9 mouse cellular contexts compared by ENCODE assay signal in the genomic region with DNA sequence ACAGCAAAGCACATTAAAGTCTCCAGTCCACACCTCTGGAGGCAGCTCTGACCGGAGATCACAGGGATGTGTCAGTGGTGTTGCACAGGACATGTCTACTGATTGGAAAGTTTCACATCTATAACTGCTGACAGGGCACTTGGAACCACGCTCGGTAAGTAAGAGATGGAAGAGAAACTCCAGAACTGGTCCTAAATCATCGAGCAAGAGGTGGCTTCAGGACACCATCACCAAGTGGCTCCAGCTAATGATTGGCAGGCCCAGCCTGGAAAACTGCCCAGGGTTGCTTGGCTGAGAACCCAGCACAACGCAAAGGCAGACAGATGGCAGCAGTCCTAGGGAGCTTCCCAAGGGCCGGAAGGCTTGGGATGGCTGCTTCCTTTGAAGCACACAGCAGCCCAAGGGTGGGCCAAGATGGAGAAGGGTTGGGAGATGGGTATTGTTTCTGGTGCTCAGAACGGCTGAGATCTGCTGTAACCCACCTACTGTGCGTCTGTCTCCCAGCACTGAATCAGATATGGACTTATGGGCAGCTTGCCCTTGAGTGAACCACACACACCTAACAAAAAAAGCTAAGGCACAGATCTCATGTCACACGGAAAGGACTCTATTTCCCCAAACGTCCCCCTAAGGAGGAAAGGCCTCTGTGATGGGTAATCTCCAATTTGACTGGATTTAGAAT.
A peak's percentile ranks its signal among the peaks of the same experiment; 100 is the strongest.
DNase-seq lines count a peak whose midpoint lies in the region; ATAC-seq and TF ChIP-seq lines count a peak whose summit lies in the region.
"Had no signal": no experiment of that assay in that cellular context is flagged by ENCODE, and none has a peak within 500 bp of the region (broad histone marks: within the 10 kb centered on the region; RNA-seq: fewer than 3 reads in every experiment).

No protein-coding gene starts in this region.

- H3K27me3 ChIP-seq in kidney, adult 2 months (replicated peaks; ENCODE audit: control insufficient read depth, insufficient read depth, low read length), result no peaks in the 10 kb centered on the region
- H3K27me3 ChIP-seq in kidney, embryonic 14.5 days (ENCODE audit: control insufficient read depth, insufficient read depth, low read length), result no peaks in the 10 kb centered on the region
- no peaks in the 10 kb centered on the region for H3K27me3 ChIP-seq in heart, embryonic 10.5 days (ENCODE audit: insufficient read depth, poor library complexity, severe bottlenecking)
- H3K27me3 ChIP-seq in midbrain, embryonic 13.5 days, result no peaks in the 10 kb centered on the region
- H3K27me3 ChIP-seq: midbrain, embryonic 12.5 days had no signal

- no peak overlapping the region for H3K4me3 ChIP-seq in kidney, adult 2 months (ENCODE audit: insufficient read depth, low read depth, low read length)
- no peak overlapping the region for H3K4me3 ChIP-seq in kidney, embryonic 14.5 days (ENCODE audit: low read length)
- H3K4me3 ChIP-seq in heart, embryonic 10.5 days, result no peak overlapping the region
- H3K4me3 ChIP-seq in midbrain, embryonic 13.5 days (replicated peaks), result no peak overlapping the region
- H3K4me3 ChIP-seq: midbrain, embryonic 12.5 days had no signal

- ATAC-seq in kidney, embryonic 14.5 days (ENCODE audit: low FRiP score, low TSS enrichment), result no peak
- ATAC-seq in midbrain, embryonic 13.5 days, result no peak

- no peaks in the 10 kb centered on the region for H3K36me3 ChIP-seq in kidney, adult 2 months (ENCODE audit: control insufficient read depth, insufficient read depth, low read length)
- no peaks in the 10 kb centered on the region for H3K36me3 ChIP-seq in kidney, embryonic 14.5 days (ENCODE audit: control insufficient read depth, insufficient read depth, low read length)
- H3K36me3 ChIP-seq in heart, embryonic 10.5 days, result 0 out of 2 replicates have a peak, but pooled peaks cover 5% of the 10 kb centered on the region
- H3K36me3 ChIP-seq in midbrain, embryonic 13.5 days, result no peaks in the 10 kb centered on the region
- H3K36me3 ChIP-seq: midbrain, embryonic 12.5 days had no signal

- no peak overlapping the region for H3K4me2 ChIP-seq in kidney, embryonic 14.5 days (replicated peaks; ENCODE audit: low read depth, low read length)
- H3K4me2 ChIP-seq in midbrain, embryonic 13.5 days (replicated peaks), result no peak overlapping the region
- H3K4me2 ChIP-seq: midbrain, embryonic 12.5 days had no signal

- DNase-seq in kidney, adult 2 months, result peak; percentile 97
- peak; percentile 98 for DNase-seq in cerebellum, postnatal 25 days
- peak; percentile 88 for DNase-seq in heart, embryonic 10.5 days (ENCODE audit: low spot score)
- peak; percentile 84 for DNase-seq in layer of hippocampus, adult 9-11 months
- peak; percentile 91 to 95 for DNase-seq in lung, postnatal 4 days
- no peak for DNase-seq in thymus, adult 18-20 months

- H3K9me3 ChIP-seq in kidney, embryonic 14.5 days (ENCODE audit: control insufficient read depth, low read length), result no peaks in the 10 kb centered on the region
- no peaks in the 10 kb centered on the region for H3K9me3 ChIP-seq in heart, embryonic 10.5 days
- no peaks in the 10 kb centered on the region for H3K9me3 ChIP-seq in midbrain, embryonic 13.5 days
- H3K9me3 ChIP-seq: midbrain, embryonic 12.5 days had no signal

- H3K4me1 ChIP-seq in kidney, adult 2 months (ENCODE audit: control insufficient read depth, insufficient read depth, low read length), result peaks cover 12% of the 10 kb centered on the region
- peaks cover 16% of the 10 kb centered on the region; the same call in 1 of the 2 replicates for H3K4me1 ChIP-seq in kidney, embryonic 14.5 days (ENCODE audit: control insufficient read depth, insufficient read depth, low read length)
- peaks cover 47% of the 10 kb centered on the region for H3K4me1 ChIP-seq in heart, embryonic 10.5 days
- peaks cover 19% of the 10 kb centered on the region for H3K4me1 ChIP-seq in midbrain, embryonic 13.5 days (replicated peaks)

- TF ChIP-seq POLR2A in kidney, adult 2 months (IDR thresholded peaks at IDR 0.05; ENCODE audit: low read depth, low read length), result no peak

- 51% methylated on average over 10 of the region's 10 CpGs for WGBS in kidney, adult 2 months
- 78% methylated on average over 10 of the region's 10 CpGs for WGBS in kidney, embryonic 14.5 days
- WGBS in heart, embryonic 10.5 days, result 63% methylated on average over 10 of the region's 10 CpGs
- WGBS in midbrain, embryonic 13.5 days, result 85% methylated on average over 10 of the region's 10 CpGs

- H3K27ac ChIP-seq in kidney, adult 2 months (ENCODE audit: insufficient read depth, low read depth, low read length), result no peak overlapping the region; the same call in 1 of the 2 replicates
- no peak overlapping the region for H3K27ac ChIP-seq in kidney, embryonic 14.5 days (ENCODE audit: low read depth, low read length)
- 0 out of 2 replicates have a peak overlapping the region, but pooled peaks have one; percentile 12 for H3K27ac ChIP-seq in heart, embryonic 10.5 days
- no peak overlapping the region for H3K27ac ChIP-seq in midbrain, embryonic 13.5 days
- H3K27ac ChIP-seq: midbrain, embryonic 12.5 days had no signal

- TF ChIP-seq CTCF in kidney, adult 2 months (conservative IDR thresholded peaks at IDR 0.05; ENCODE audit: insufficient read depth, insufficient read length, low read depth, low read length), result 0 out of 2 replicates have a peak, but pooled peaks have one; percentile 26

- H3K9ac ChIP-seq in kidney, embryonic 14.5 days (ENCODE audit: low read depth, low read length), result no peak overlapping the region
- H3K9ac ChIP-seq in midbrain, embryonic 13.5 days (replicated peaks), result no peak overlapping the region
- H3K9ac ChIP-seq: midbrain, embryonic 12.5 days had no signal

Comparison
In these comparisons a context has a peak if more than half of its experiments do, and no peak if none do; other contexts are left out.
1. DNase-seq: peak in kidney, adult 2 months (single experiment), cerebellum, postnatal 25 days (2 of 2), heart, embryonic 10.5 days (single experiment), layer of hippocampus, adult 9-11 months (single experiment) and lung, postnatal 4 days (2 of 2); none in thymus, adult 18-20 months (0 of 2).